Mouse (Mus musculus) layer of hippocampus, adult 6 months (tissue): ENCODE results near the gene Vegfc. TPM values are rescaled to one million over a fixed set of nuclear protein-coding genes. Genes with fewer than 3 reads are reported as not detected.

Experiments used
- long read RNA-seq, 2 experiments: library from polyadenylated mRNA; unstranded; transcript quantifications; one replicate each; pipeline ENCODE4 v2.0.0; 2019 to 2020
- polyA plus RNA-seq: library from polyadenylated mRNA; unstranded; fragments of <200 nt; fragmentation: Nextera tagmentation; gene quantifications from 2 replicates; pipeline ENCODE4 v1.2.3, GENCODE M21; 2021

Gene Vegfc
- polyA plus RNA-seq: 1.7 and 2.0 TPM in 2 replicates
- long read RNA-seq, experiment 1, partial matches to known transcripts: 3 of 7 reads
- long read RNA-seq, experiment 1, other reads (novel, unspliced or antisense): 1 of 7 reads
- long read RNA-seq, experiment 2, transcript Vegfc-201 (7 exons, 2,449 nt): major isoform, 7 of 8 reads
- long read RNA-seq, experiment 2, partial matches to known transcripts: 0 of 8 reads
- long read RNA-seq, experiment 2, other reads (novel, unspliced or antisense): 1 of 8 reads

DNA sequence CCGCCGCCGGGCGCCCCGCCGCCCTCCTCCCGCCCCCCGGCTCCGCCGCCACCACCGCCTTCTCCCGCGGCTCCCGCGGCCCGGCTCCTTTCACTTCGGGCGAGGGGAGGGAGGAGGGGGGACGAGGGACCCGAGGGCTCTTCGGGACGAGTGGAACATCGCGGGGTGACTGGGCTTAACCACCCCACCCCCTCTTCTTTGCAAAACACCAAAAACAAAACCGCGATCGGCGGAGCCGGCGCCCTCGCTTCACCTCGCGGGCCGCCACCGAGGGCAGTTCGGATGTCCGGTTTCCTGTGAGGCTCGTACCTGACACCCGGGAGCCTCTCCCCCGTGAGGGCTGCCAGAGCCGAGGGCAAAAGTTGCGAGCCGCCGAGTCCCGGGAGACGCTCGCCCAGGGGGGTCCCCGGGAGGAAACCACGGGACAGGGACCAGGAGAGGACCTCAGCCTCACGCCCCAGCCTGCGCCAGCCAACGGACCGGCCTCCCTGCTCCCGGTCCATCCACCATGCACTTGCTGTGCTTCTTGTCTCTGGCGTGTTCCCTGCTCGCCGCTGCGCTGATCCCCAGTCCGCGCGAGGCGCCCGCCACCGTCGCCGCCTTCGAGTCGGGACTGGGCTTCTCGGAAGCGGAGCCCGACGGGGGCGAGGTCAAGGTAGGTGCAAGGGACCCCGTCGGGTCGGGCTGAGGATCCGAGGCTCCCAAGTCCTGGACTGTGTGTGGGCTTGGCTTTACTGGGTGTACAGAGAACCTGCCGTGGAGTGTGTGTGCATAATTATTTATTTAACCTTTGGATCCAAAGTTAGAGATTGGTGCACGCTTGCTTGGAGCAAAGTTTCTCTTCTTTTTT is at the start of gene Vegfc:
Gene Vegfc (plus strand): TSS at position 336 of the 850 bp plus-strand sequence.

